Mouse (Mus musculus) spleen, adult 2 months (tissue): ENCODE data around the gene Dnah8.

ENCODE experiments used
- CTCF ChIP-seq: fragments of 200-500 bp; IDR thresholded peaks from 2 replicates; pipeline ENCODE4 v1.5.1; 2011; ENCODE audit warnings: mild to moderate bottlenecking, inconsistent platforms; ENCODE audit not compliant: insufficient read depth, insufficient read length, insufficient replicate concordance; ENCODE audit errors: extremely low read depth
- POLR2A ChIP-seq: fragments of 200-500 bp; IDR thresholded peaks from 2 replicates; pipeline ENCODE4 v1.6.1; 2011; ENCODE audit warnings: low read depth, low read length, inconsistent platforms

DNA sequence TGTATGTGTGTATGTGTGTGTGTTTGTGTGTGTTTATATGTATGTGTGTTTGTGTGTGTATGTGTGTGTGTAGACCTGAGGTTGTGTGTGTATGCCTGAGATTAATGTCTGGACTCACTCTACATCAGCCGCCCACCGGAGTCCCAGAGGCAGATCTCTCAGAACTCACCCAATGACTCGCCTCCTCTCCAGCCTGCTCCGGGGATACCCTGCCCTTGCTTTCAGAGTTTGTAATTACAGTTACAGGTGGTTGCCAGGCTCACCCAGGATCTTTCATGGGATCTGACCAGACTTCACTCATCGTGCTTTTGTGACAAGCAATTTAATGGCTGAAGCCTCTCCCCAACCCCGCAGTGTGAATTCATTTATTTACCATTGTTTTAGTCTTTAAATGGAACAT, 168.2 kb downstream of the Dnah8 start:
- TF ChIP-seq CTCF (no peak), POLR2A (no peak)
